Mouse (Mus musculus) testis, adult 2 months (tissue): ENCODE measurements at regions not wholly inside any gene's neighbourhood (a gene's known extent, or its start where the extent isn't known, plus 50 kb on each side); places are given as distances from the start of the nearest gene placed in this dataset.

Experiments used
- CTCF ChIP-seq: fragments of 200-500 bp; IDR thresholded peaks from 2 replicates; pipeline ENCODE4 v1.5.1; 2012; ENCODE audit warnings: low read depth, mild to moderate bottlenecking, inconsistent platforms, low read length, moderate library complexity; ENCODE audit not compliant: control insufficient read depth, insufficient read depth, insufficient replicate concordance
- POLR2A ChIP-seq: fragments of 200-500 bp; IDR thresholded peaks from 2 replicates; pipeline ENCODE4 v1.6.1; 2012; ENCODE audit warnings: low read depth, mild to moderate bottlenecking, inconsistent platforms, low read length, moderate library complexity; ENCODE audit not compliant: control insufficient read depth

DNA sequence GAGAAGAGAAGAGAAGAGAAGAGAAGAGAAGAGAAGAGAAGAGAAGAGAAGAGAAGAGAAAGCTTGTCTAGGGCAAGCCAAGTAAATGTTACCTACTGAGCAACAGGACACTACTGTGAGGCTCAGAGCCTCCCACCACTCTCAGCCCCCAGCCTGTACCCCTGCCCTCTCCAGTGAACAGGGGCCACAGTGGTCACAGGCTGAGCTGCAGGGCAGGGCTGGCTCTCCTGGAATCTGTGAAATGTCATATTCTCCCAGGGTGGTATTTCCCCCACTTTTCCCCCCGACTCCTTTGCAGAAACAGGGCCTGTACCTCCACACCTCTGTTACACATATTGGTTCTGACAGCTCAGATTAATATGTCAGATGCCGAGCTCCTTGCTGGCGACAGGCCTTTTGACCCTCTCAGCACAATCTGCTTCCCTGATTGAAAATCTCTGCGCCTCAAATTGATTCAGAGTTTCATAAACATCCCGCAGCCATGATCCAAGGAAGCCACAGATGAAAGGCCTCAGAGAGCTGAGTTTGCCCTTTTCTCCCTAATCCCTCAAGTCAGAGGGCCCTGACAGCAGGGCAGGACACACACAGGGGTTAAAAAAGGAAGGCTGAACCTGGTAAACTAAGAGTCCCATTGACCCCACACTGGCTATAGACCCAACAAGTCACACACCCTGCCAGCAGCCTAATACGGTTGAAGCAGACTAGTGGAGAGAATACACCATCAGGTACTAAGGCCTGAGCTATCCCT lies 108.8 kb upstream of the Zfp703 start:
- TF ChIP-seq CTCF (no peak), POLR2A (no peak)
